Mouse (Mus musculus) kidney, embryonic 14.5 days (tissue): ENCODE measurements around the gene Cacnb4. TPM values are rescaled to one million over a fixed set of nuclear protein-coding genes. Genes with fewer than 3 reads are reported as not detected.

Experiments used
- ATAC-seq: fragments of 200-750 bp; cut with Nextera tagmentation; 2 replicates; pipeline ENCODE4 v1.8.0; 2017; ENCODE audit warnings: moderate number of reproducible peaks, mild to moderate bottlenecking, moderate TSS enrichment, moderate library complexity; ENCODE audit not compliant: low FRiP score, low TSS enrichment
- H3K27ac ChIP-seq: fragments of 300-500 bp; sonication (generic); 2 replicates; pipeline ENCODE4 v1.5.1; 2014; ENCODE audit warnings: low read depth, mild to moderate bottlenecking, low read length, moderate library complexity, mixed read lengths
- H3K27me3 ChIP-seq: fragments of 300-500 bp; sonication (generic); 2 replicates; pipeline ENCODE4 v1.6.1; 2014; ENCODE audit warnings: mild to moderate bottlenecking, low read length; ENCODE audit not compliant: control insufficient read depth, insufficient read depth
- H3K36me3 ChIP-seq: fragments of 300-500 bp; sonication (generic); 2 replicates; pipeline ENCODE4 v1.6.1; 2014; ENCODE audit warnings: low read length, mixed read lengths; ENCODE audit not compliant: control insufficient read depth, insufficient read depth
- H3K4me1 ChIP-seq: fragments of 300-500 bp; sonication (generic); 2 replicates; pipeline ENCODE4 v1.6.1; 2014; ENCODE audit warnings: low read length, mixed read lengths; ENCODE audit not compliant: control insufficient read depth, insufficient read depth
- H3K4me2 ChIP-seq: fragments of 300-500 bp; sonication (generic); replicated peaks from 2 replicates; pipeline ENCODE4 v1.6.1; 2014; ENCODE audit warnings: low read depth, mild to moderate bottlenecking, low read length
- H3K4me3 ChIP-seq: fragments of 300-500 bp; sonication (generic); 2 replicates; pipeline ENCODE4 v1.5.1; 2014; ENCODE audit warnings: mild to moderate bottlenecking, low read length
- H3K9ac ChIP-seq: fragments of 300-500 bp; sonication (generic); 2 replicates; pipeline ENCODE4 v1.6.1; 2014; ENCODE audit warnings: low read depth, mild to moderate bottlenecking, low read length, moderate library complexity
- H3K9me3 ChIP-seq: fragments of 300-500 bp; sonication (generic); 2 replicates; pipeline ENCODE4 v1.6.1; 2016; ENCODE audit warnings: low read length; ENCODE audit not compliant: control insufficient read depth
- WGBS: fragments of 180-500 bp; shearing (Covaris S2); extraction: QIAGEN DNeasy Blood & Tissue Kit; methylation state at CpG from one replicate; pipeline ENCODE4 v1.1.7; 2014; 5-methylcytosine and 5-hydroxymethylcytosine counted together
- polyA plus RNA-seq: library from polyadenylated mRNA; unstranded; fragments of >200 nt; fragmentation: Nextera tagmentation; extraction: Ambion mirVana; gene quantifications from 2 replicates; pipeline ENCODE4 v1.2.1, GENCODE M21; 2014

Cacnb4 gene
- polyA plus RNA-seq, 1 experiment from 2014 or later: 4.3 TPM

DNA sequence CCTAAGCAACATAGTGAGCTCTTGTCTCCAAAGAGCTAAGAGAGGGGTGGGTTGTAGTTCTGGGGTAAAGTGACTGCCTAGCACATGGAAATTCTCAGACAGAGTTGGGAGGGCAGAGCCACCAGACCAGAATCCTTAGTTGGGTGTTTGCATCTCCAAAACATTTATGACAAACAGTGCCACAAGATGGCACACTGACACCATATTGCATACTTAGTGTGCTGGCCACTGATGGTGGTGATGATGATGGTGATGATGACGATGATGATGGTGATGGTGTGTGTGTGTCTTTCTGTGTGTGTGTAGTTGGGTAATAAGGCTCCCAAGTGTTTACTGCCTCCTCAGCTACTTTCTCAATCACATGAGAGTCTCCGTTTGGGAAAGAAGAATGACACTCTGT lies 54.0 kb downstream of the Cacnb4 start:
- H3K36me3 ChIP-seq: no peaks in the 10 kb centered on the region
- ATAC-seq: no peak
- H3K27ac ChIP-seq: no peak overlapping the region
- H3K9ac ChIP-seq: no peak overlapping the region
- H3K9me3 ChIP-seq: no peaks in the 10 kb centered on the region
- no peak overlapping the region for H3K4me3 ChIP-seq
- WGBS: 64% methylated on average over 2 of the region's 2 CpGs
- H3K4me1 ChIP-seq: peaks cover 15% of the 10 kb centered on the region; the same call in 1 of the 2 replicates
- no peaks in the 10 kb centered on the region for H3K27me3 ChIP-seq
- no peak overlapping the region for H3K4me2 ChIP-seq

DNA sequence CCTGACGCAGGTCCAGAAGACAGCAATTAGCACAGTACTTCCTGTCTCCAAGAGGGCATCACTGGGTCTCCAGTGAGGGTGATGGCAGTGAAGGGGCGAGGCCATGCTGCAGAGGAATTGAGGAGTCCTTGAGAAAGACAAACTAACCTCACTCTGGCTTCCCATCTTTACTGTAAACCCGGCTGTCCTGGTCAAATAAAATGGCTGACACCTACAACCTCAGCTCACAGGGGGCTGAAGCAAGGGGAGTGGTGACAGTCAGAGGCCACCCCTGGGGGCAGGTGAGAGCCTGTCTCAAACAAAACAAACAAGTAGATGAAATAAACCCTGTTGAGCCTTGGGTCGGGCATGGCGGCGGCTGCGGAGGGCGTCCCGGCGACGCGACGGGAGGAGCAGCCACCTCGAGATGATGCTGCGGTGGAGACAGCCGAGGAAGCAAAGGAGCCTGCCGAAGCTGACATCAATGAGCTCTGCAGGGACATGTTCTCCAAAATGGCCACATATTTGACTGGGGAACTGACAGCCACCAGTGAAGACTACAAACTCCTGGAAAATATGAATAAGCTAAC lies 57.1 kb downstream of the Cacnb4 start:
- no peaks in the 10 kb centered on the region for H3K36me3 ChIP-seq
- ATAC-seq: no peak
- no peaks in the 10 kb centered on the region for H3K9me3 ChIP-seq
- 0 out of 2 replicates have a peak overlapping the region, but pooled peaks have one; percentile 19 for H3K4me3 ChIP-seq
- peaks cover 15% of the 10 kb centered on the region; the same call in 1 of the 2 replicates for H3K4me1 ChIP-seq
- 72% methylated on average over 17 of the region's 17 CpGs for WGBS
- H3K4me2 ChIP-seq: peak overlapping the region; percentile 31; the same call in 1 of the 2 replicates
- H3K27me3 ChIP-seq: no peaks in the 10 kb centered on the region
- no peak overlapping the region for H3K27ac ChIP-seq
- no peak overlapping the region for H3K9ac ChIP-seq

DNA sequence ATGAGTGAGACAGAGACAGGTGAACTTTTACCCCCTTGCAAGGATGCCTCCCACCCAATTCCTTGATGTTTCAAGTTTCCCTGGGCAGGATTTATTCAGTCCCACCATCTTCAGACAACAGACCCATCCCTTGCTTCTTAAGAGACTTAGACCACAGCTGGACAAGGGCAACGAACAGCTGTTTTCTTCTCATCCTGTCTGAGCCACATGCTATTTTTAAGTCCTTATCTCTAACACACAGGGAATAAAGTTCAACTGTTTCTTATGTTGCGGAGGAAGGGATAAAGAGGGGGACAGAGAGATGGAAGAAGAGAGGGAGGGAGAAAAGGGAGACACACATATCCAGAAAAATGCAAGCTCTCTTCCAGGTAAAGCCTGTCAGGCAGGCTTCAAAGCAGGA lies 57.8 kb downstream of the Cacnb4 start:
- Histone ChIP-seq H3K4me2 (no peak overlapping the region), H3K9ac (no peak overlapping the region)

DNA sequence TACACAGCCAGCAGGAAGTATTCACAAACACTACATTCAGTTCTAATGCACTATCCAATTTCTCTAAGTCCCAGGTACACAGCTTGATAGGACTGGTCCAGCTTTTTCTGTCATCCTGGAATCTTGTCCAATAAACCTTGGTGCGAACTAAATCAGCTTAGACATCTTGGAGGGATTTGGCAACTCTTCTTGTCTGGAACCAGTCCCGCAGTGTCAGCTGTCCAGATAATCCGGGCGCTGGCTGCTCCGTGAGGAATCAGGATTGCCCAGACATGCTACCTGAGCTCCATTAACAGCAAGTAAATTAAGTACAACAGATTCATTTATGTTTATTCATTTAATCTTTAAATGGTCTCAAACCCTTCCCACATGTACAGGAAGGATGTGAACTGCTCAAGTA lies 61.2 kb downstream of the Cacnb4 start:
- Histone ChIP-seq H3K4me1 (0 out of 2 replicates have a peak, but pooled peaks cover 3% of the 10 kb centered on the region), H3K4me2 (no peak overlapping the region), H3K36me3 (no peaks in the 10 kb centered on the region), H3K27ac (no peak overlapping the region), H3K9me3 (no peaks in the 10 kb centered on the region), H3K27me3 (no peaks in the 10 kb centered on the region), H3K9ac (no peak overlapping the region), H3K4me3 (no peak overlapping the region)
- WGBS: 85% methylated on average over 5 of the region's 5 CpGs
- ATAC-seq: no peak

More for the DNA sequence above, 57.8 kb downstream of the Cacnb4 start:
- H3K4me1 ChIP-seq: peaks cover 8% of the 10 kb centered on the region; the same call in 1 of the 2 replicates
- no peak overlapping the region for H3K27ac ChIP-seq
- no peaks in the 10 kb centered on the region for H3K9me3 ChIP-seq
- no peaks in the 10 kb centered on the region for H3K27me3 ChIP-seq
- no peak for ATAC-seq
- WGBS: 44% methylated on average over 2 of the region's 2 CpGs
- H3K36me3 ChIP-seq: no peaks in the 10 kb centered on the region
- H3K4me3 ChIP-seq: no peak overlapping the region

DNA sequence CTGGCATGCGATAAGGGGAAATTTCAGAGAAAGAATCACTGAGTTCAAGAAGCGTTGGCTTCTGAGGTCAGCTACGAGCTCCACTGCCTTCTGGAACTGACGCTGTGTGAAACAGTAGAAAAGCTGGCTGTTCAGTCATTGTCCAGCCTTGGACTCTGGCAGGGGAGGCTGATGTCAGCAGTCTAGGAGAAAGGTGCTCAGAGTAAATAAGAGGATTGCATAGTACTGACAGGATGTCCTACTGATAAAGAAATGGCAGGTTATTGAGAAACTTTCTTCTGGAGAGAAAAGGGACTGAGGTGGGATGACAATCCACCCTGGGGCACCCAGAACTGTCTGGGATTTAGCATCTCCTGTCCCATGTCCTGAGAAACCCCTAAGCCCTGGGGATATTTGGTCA lies 62.7 kb downstream of the Cacnb4 start:
- 81% methylated on average over 4 of the region's 4 CpGs for WGBS
- no peak overlapping the region for H3K4me2 ChIP-seq
- no peaks in the 10 kb centered on the region for H3K36me3 ChIP-seq
- no peak overlapping the region for H3K4me3 ChIP-seq
- H3K9me3 ChIP-seq: no peaks in the 10 kb centered on the region
- H3K27ac ChIP-seq: no peak overlapping the region
- H3K27me3 ChIP-seq: no peaks in the 10 kb centered on the region
- H3K4me1 ChIP-seq: 0 out of 2 replicates have a peak, but pooled peaks cover 3% of the 10 kb centered on the region
- no peak overlapping the region for H3K9ac ChIP-seq
- no peak for ATAC-seq

DNA sequence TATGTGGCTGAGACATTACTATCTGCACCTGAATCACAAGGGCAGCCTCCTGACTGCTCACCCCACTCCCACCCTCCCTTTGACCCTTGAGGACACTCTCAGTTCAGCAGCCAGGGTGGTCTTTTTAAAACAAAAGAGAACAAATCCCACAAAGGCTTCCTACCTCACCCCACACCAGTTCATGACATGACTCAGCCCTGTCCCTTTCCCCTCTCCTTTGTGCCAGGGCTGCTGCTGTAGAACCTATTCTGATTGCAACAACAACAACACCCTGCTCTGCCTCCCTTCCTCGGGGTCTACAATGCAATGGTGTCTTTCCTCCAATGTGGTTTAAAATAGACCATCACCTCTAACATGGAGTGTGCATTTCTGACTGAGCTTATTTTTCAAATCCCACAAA lies 67.1 kb downstream of the Cacnb4 start:
- H3K27me3 ChIP-seq: no peaks in the 10 kb centered on the region
- 81% methylated on average over 1 of the region's 1 CpGs for WGBS
- H3K4me2 ChIP-seq: no peak overlapping the region
- no peaks in the 10 kb centered on the region for H3K36me3 ChIP-seq
- no peaks in the 10 kb centered on the region for H3K4me1 ChIP-seq
- H3K9ac ChIP-seq: no peak overlapping the region
- no peak overlapping the region for H3K27ac ChIP-seq
- H3K4me3 ChIP-seq: no peak overlapping the region
- ATAC-seq: no peak
- no peaks in the 10 kb centered on the region for H3K9me3 ChIP-seq

DNA sequence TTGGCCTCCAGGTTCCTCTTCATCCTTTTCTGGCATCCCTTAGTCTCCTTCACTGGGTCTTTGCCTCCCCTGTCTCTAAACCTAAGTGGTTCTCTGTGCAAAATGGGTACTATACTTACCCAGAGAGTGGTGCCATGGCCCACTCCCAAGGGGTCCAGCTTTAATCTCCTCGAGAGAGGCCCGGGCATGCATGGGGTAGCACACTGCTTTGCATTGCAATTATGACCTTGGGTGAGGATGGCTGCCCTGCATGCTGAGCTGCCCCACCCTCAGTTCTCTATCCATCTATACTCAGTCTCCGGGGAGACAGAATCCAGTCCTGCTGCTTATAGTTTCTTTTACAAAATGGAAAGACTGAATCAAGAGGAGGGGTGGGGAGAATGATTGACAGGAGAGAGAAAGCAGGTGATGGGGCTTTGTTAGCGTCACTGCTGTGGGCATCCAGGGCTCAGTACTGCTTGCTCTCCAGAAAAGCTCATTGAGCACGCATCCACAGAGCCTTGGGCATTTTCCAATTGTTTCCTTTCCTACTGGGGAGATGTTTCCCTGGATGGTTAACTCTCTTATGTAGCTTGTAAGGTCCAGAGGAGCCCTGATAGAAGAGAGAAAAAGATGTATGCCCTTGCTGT lies 68.7 kb downstream of the Cacnb4 start:
- ATAC-seq: no peak
- no peaks in the 10 kb centered on the region for H3K9me3 ChIP-seq
- no peak overlapping the region for H3K9ac ChIP-seq
- no peak overlapping the region for H3K4me2 ChIP-seq
- WGBS: 75% methylated on average over 5 of the region's 5 CpGs
- no peaks in the 10 kb centered on the region for H3K27me3 ChIP-seq
- no peak overlapping the region for H3K27ac ChIP-seq
- H3K4me1 ChIP-seq: no peaks in the 10 kb centered on the region
- H3K4me3 ChIP-seq: no peak overlapping the region
- H3K36me3 ChIP-seq: no peaks in the 10 kb centered on the region

DNA sequence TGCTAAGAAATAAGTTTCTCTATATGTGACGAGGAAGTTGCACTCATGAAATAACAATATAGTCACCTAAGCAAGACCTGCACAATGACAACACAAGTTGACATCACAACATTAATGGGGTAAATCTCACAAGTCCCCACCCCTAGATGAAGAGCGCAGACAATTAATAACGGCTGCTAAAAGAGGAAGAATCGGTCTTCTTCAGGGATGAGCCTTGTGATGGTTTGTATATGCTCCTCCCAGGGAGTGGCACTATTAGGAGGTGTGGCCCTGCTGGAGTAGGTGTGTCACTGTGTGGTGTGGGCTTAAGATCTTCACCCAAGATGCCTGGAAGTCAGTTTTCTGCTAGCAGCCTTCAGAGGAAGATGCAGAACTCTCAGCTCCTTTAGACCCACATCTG lies 70.3 kb downstream of the Cacnb4 start:
- H3K4me3 ChIP-seq: no peak overlapping the region
- H3K27me3 ChIP-seq: no peaks in the 10 kb centered on the region
- ATAC-seq: no peak
- H3K4me2 ChIP-seq: no peak overlapping the region
- WGBS: 90% methylated on average over 4 of the region's 4 CpGs
- H3K27ac ChIP-seq: no peak overlapping the region
- no peaks in the 10 kb centered on the region for H3K9me3 ChIP-seq
- no peak overlapping the region for H3K9ac ChIP-seq
- H3K36me3 ChIP-seq: no peaks in the 10 kb centered on the region
- H3K4me1 ChIP-seq: no peaks in the 10 kb centered on the region

DNA sequence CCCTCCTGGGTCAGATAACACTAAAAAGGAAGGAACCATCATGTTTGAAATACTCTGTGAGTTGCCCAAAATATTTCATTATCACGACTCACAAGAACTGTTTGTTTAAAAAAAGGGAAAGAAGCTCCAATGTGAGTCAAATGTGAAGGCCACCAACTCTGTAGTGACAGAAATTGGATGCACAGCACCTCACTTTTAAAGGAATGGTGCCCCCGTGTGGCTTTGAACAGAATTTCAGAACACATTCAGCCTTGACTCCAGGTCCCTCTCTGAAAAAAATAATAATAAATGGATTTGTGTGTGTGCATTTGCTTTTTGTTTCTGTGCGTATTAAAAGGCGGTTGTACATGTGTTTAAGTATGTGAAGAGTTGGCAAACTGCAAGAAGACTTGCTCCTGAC lies 71.3 kb downstream of the Cacnb4 start:
- 26% methylated on average over 4 of the region's 4 CpGs for WGBS
- H3K9me3 ChIP-seq: no peaks in the 10 kb centered on the region
- 0 out of 2 replicates have a peak, but pooled peaks have one; percentile 20 for ATAC-seq

More for the DNA sequence above, 71.3 kb downstream of the Cacnb4 start:
- H3K27ac ChIP-seq: no peak overlapping the region
- no peak overlapping the region for H3K4me3 ChIP-seq
- H3K4me1 ChIP-seq: no peaks in the 10 kb centered on the region
- no peak overlapping the region for H3K9ac ChIP-seq
- H3K27me3 ChIP-seq: no peaks in the 10 kb centered on the region
- no peak overlapping the region for H3K4me2 ChIP-seq
- H3K36me3 ChIP-seq: no peaks in the 10 kb centered on the region
